Mouse (Mus musculus): ENCODE data around the gene 1700012B07Rik.

The 1700012B07Rik gene

GRCm38 (mm10) chr11:109809175-109809855 is 18.5 kb downstream of the 1700012B07Rik start:
- H3K36me3 ChIP-seq (ENCODE audit: control insufficient read depth, insufficient read depth, low read length, poor library complexity, severe bottlenecking): no peaks in the 10 kb centered on the region
- no peaks in the 10 kb centered on the region for H3K27me3 ChIP-seq (ENCODE audit: control insufficient read depth, insufficient read depth, low read length, poor library complexity, severe bottlenecking)
- no peak for DNase-seq (ENCODE audit: low read depth, low spot score)

GRCm38 (mm10) chr11:109801515-109801914 is 26.3 kb downstream of the 1700012B07Rik start:
- DNase-seq (ENCODE audit: low read depth, low spot score): no peak
- Histone ChIP-seq H3K27me3 (ENCODE audit: control insufficient read depth, insufficient read depth, low read length, poor library complexity, severe bottlenecking) (no peaks in the 10 kb centered on the region), H3K36me3 (ENCODE audit: control insufficient read depth, insufficient read depth, low read length, poor library complexity, severe bottlenecking) (no peaks in the 10 kb centered on the region)

- no peak for DNase-seq (ENCODE audit: low read depth, low spot score)
- Histone ChIP-seq H3K36me3 (ENCODE audit: control insufficient read depth, insufficient read depth, low read length, poor library complexity, severe bottlenecking) (no peaks in the 10 kb centered on the region), H3K27me3 (ENCODE audit: control insufficient read depth, insufficient read depth, low read length, poor library complexity, severe bottlenecking) (no peaks in the 10 kb centered on the region)
Observed at GRCm38 (mm10) chr11:109797531-109797930, 30.3 kb downstream of the 1700012B07Rik start.

GRCm38 (mm10) chr11:109795536-109795935 is 32.3 kb downstream of the 1700012B07Rik start:
- DNase-seq (ENCODE audit: low read depth, low spot score): no peak

GRCm38 (mm10) chr11:109793578-109793977 is 34.3 kb downstream of the 1700012B07Rik start:
- no peaks in the 10 kb centered on the region for H3K27me3 ChIP-seq (ENCODE audit: control insufficient read depth, insufficient read depth, low read length, poor library complexity, severe bottlenecking)
- H3K36me3 ChIP-seq (ENCODE audit: control insufficient read depth, insufficient read depth, low read length, poor library complexity, severe bottlenecking): no peaks in the 10 kb centered on the region
- DNase-seq (ENCODE audit: low read depth, low spot score): no peak

More at GRCm38 (mm10) chr11:109795536-109795935, 32.3 kb downstream of the 1700012B07Rik start:
- Histone ChIP-seq H3K36me3 (ENCODE audit: control insufficient read depth, insufficient read depth, low read length, poor library complexity, severe bottlenecking) (no peaks in the 10 kb centered on the region), H3K27me3 (ENCODE audit: control insufficient read depth, insufficient read depth, low read length, poor library complexity, severe bottlenecking) (no peaks in the 10 kb centered on the region)

GRCm38 (mm10) chr11:109792401-109792997 is 35.3 kb downstream of the 1700012B07Rik start:
- DNase-seq (ENCODE audit: low read depth, low spot score): no peak
- no peaks in the 10 kb centered on the region for H3K36me3 ChIP-seq (ENCODE audit: control insufficient read depth, insufficient read depth, low read length, poor library complexity, severe bottlenecking)
- H3K27me3 ChIP-seq (ENCODE audit: control insufficient read depth, insufficient read depth, low read length, poor library complexity, severe bottlenecking): no peaks in the 10 kb centered on the region

- Histone ChIP-seq H3K27me3 (ENCODE audit: control insufficient read depth, insufficient read depth, low read length, poor library complexity, severe bottlenecking) (no peaks in the 10 kb centered on the region), H3K36me3 (ENCODE audit: control insufficient read depth, insufficient read depth, low read length, poor library complexity, severe bottlenecking) (no peaks in the 10 kb centered on the region)
- DNase-seq (ENCODE audit: low read depth, low spot score): no peak
Observed at GRCm38 (mm10) chr11:109791965-109792364, 35.9 kb downstream of the 1700012B07Rik start.

- Histone ChIP-seq H3K36me3 (ENCODE audit: control insufficient read depth, insufficient read depth, low read length, poor library complexity, severe bottlenecking) (no peaks in the 10 kb centered on the region), H3K27me3 (ENCODE audit: control insufficient read depth, insufficient read depth, low read length, poor library complexity, severe bottlenecking) (no peaks in the 10 kb centered on the region)
- no peak for DNase-seq (ENCODE audit: low read depth, low spot score)
Observed at GRCm38 (mm10) chr11:109790221-109790620, 37.6 kb downstream of the 1700012B07Rik start.

- Histone ChIP-seq H3K36me3 (ENCODE audit: control insufficient read depth, insufficient read depth, low read length, poor library complexity, severe bottlenecking) (no peaks in the 10 kb centered on the region), H3K27me3 (ENCODE audit: control insufficient read depth, insufficient read depth, low read length, poor library complexity, severe bottlenecking) (no peaks in the 10 kb centered on the region)
- no peak for DNase-seq (ENCODE audit: low read depth, low spot score)
Observed at GRCm38 (mm10) chr11:109785392-109785791, 42.5 kb downstream of the 1700012B07Rik start.

GRCm38 (mm10) chr11:109771381-109771780 is 56.5 kb downstream of the 1700012B07Rik start:
- H3K36me3 ChIP-seq (ENCODE audit: control insufficient read depth, insufficient read depth, low read length, poor library complexity, severe bottlenecking): no peaks in the 10 kb centered on the region
- DNase-seq (ENCODE audit: low read depth, low spot score): no peak
- H3K27me3 ChIP-seq (ENCODE audit: control insufficient read depth, insufficient read depth, low read length, poor library complexity, severe bottlenecking): no peaks in the 10 kb centered on the region

GRCm38 (mm10) chr11:109770185-109770584 is 57.7 kb downstream of the 1700012B07Rik start:
- DNase-seq (ENCODE audit: low read depth, low spot score): no peak
- Histone ChIP-seq H3K36me3 (ENCODE audit: control insufficient read depth, insufficient read depth, low read length, poor library complexity, severe bottlenecking) (no peaks in the 10 kb centered on the region), H3K27me3 (ENCODE audit: control insufficient read depth, insufficient read depth, low read length, poor library complexity, severe bottlenecking) (no peaks in the 10 kb centered on the region)

- H3K36me3 ChIP-seq (ENCODE audit: control insufficient read depth, insufficient read depth, low read length, poor library complexity, severe bottlenecking): no peaks in the 10 kb centered on the region
- no peak for DNase-seq (ENCODE audit: low read depth, low spot score)
- H3K27me3 ChIP-seq (ENCODE audit: control insufficient read depth, insufficient read depth, low read length, poor library complexity, severe bottlenecking): no peaks in the 10 kb centered on the region
Observed at GRCm38 (mm10) chr11:109769091-109769490, 58.8 kb downstream of the 1700012B07Rik start.

- Histone ChIP-seq H3K27me3 (ENCODE audit: control insufficient read depth, insufficient read depth, low read length, poor library complexity, severe bottlenecking) (no peaks in the 10 kb centered on the region), H3K36me3 (ENCODE audit: control insufficient read depth, insufficient read depth, low read length, poor library complexity, severe bottlenecking) (no peaks in the 10 kb centered on the region)
- DNase-seq (ENCODE audit: low read depth, low spot score): no peak
Observed at GRCm38 (mm10) chr11:109760063-109760462, 67.8 kb downstream of the 1700012B07Rik start.

GRCm38 (mm10) chr11:109758616-109759215 is 69.1 kb downstream of the 1700012B07Rik start:
- H3K36me3 ChIP-seq (ENCODE audit: control insufficient read depth, insufficient read depth, low read length, poor library complexity, severe bottlenecking): no peaks in the 10 kb centered on the region
- no peak for DNase-seq (ENCODE audit: low read depth, low spot score)
- no peaks in the 10 kb centered on the region for H3K27me3 ChIP-seq (ENCODE audit: control insufficient read depth, insufficient read depth, low read length, poor library complexity, severe bottlenecking)

GRCm38 (mm10) chr11:109754105-109754602 is 73.7 kb downstream of the 1700012B07Rik start:
- no peak for DNase-seq (ENCODE audit: low read depth, low spot score)
- no peaks in the 10 kb centered on the region for H3K27me3 ChIP-seq (ENCODE audit: control insufficient read depth, insufficient read depth, low read length, poor library complexity, severe bottlenecking)
- H3K36me3 ChIP-seq (ENCODE audit: control insufficient read depth, insufficient read depth, low read length, poor library complexity, severe bottlenecking): no peaks in the 10 kb centered on the region
